Mouse (Mus musculus) brain, adult 2 months (tissue): ENCODE results near the gene AL731706.1.
"Not testable (repeated sequence)": the region's sequence is repeated elsewhere in the genome, so short reads cannot be mapped to it uniquely, and the experiment has no call there.

Experiments used
- DNase-seq: peaks from one replicate; pipeline ENCODE4 v3.0.0; 2011; ENCODE audit warnings: low read depth, low spot score

Gene AL731706.1

GRCm38 (mm10) chr2:136891068-136891950, at the start of gene AL731706.1, which contains the start of the genes Slx4ip and Mkks:
TSS of gene AL731706.1 (minus strand) at chr2:136891389.
TSS of gene Slx4ip (plus strand) at chr2:136891218.
TSS of gene Mkks (minus strand) at chr2:136891389.
- DNase-seq: peak; percentile 100

DNA sequence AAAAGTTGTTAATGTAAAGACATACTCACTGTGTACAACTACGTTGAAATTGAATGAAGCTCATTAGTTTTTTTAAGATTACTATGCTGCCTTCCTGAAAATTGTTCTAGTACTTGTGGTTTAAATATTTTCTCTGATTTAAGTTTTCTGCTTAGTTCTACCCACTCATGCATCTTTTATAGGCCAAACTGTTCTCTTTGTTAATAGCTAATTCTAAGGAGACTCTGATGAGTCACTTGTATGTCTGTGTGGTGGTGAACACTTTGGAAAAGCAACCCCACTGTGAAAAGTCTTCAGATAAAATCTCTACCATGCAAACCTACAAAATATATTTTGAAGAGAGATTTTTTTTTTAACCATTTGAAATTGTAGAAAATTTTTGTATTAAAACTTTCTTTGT, 47.1 kb upstream of the AL731706.1 start:
- DNase-seq: peak; percentile 57

GRCm38 (mm10) chr2:136936391-136937288, 45.5 kb upstream of the AL731706.1 start:
- DNase-seq: no peak

GRCm38 (mm10) chr2:136921003-136921408, 29.8 kb upstream of the AL731706.1 start:
- peak; percentile 80 for DNase-seq

- no peak for DNase-seq
These were observed 29.2 kb upstream of the AL731706.1 start for GRCm38 (mm10) chr2:136920257-136920993.

DNA sequence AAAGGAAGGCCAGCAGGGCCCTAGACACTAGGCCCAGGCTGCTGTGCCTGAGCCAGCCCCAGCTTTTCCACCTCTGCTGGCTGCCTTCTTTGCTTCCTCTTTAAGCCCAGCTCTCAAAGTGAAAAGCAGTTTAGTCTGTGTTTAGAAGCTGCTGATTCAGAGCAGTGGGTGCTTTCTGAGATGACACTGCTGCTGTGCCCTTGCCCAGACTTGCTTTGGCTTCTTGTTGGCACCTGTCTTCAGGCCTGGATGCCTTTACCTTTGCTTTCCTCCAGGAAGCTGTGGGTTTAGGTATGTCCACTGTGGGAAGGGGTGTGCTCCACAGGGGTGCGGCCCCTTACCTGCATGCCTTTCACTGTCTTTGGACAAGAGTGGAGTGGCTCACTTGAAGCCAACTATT, 28.2 kb upstream of the AL731706.1 start:
- DNase-seq: peak; percentile 50

GRCm38 (mm10) chr2:136914334-136914902, 23.2 kb upstream of the AL731706.1 start:
- peak; percentile 64 for DNase-seq

DNA sequence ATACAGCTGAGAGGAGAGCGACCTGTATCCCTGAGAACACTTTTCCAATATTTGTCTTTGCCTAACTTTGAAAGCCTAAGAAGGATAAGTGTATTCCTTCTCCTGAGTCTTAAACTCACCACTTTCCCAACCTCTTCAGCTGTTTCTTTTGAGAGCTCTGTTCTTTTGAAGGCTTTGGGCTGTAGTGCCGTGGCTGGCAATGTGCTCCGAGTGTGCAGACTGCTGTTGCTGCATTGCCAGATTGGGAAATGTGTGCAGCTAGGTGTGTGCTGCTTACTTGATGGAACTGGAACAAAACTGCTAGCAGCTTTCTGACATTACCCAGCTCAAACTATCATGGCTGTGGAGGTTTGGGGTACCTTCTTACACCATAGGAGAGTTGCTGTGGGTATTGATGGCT, 21.8 kb upstream of the AL731706.1 start:
- DNase-seq: no peak

- DNase-seq: no peak
These were observed 20.8 kb upstream of the AL731706.1 start for GRCm38 (mm10) chr2:136911958-136912411.

DNA sequence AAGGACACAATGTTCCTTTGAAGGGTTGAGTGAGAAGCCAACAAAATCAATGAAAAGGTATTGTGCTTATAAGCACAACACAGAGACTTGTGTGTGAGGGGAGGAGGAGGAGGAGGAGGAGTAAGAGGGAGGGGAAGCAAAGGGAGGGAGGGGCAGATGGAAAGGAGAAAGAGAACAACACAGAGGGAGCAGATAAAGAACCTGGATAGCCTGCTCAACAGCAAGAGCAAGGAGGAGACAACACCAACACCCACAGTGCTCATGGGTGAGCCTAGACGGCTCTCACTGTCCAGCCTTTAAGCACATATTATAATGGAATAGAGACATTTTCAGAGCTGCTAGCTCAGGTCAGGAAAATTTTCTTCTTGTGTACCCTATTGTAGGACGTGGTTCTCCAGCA, 18.1 kb upstream of the AL731706.1 start:
- no peak for DNase-seq

DNA sequence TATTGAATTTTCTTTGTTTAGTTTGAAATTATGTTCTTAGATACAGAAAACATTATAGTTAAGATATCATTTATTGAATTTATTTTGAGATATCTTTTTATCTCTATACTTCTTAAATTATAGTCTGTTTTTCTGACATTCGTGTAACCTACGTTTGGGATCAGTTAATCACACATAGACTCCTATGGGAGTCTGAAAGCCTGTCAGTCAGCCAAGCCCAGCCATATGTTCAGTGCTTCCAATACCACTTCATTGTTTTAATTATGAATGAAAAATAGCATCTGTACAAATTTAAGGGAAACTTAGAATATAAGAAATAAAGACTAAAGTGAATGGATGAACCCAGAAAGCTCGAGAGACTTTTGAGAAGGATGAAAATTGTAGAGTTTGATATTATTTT, 17.4 kb upstream of the AL731706.1 start:
- DNase-seq: no peak

DNA sequence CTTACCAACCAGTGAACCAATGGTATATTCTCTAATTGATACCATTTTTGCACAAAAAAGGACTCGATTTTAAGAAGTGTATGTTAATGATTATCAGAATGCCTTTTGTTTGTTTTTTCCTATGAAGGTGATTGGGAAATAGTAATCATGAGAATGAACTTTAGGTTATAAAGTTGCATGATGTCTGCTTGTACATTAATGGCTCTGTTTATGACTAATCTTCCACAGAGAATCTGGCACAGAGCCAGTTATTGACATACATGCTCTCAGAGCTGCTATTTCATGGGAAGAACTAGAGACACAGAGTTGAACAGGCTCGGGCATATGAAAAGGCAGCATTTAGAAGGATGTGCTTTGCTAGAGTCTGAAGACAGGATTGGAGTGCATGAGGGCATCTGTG, 4.9 kb upstream of the AL731706.1 start:
- no peak for DNase-seq

DNA sequence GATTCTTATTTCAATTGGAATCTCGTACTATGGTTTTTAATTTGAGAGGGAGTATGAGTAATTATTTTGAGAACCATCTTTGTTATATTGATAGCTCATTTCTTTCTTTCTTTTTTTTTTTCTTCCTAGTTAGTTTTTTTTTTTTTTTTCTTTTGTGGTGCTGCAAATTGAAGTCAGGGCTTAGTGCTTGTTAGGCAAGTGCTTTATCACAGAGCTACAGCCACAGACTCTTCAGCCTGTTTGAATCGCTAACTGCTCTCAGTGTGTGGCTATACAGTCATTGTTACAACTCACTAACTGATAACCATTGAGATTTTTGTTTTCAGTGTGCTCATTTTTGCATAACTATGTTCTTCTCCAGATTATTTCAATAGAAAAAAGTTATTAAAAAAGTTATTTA, 3.3 kb upstream of the AL731706.1 start:
- no peak for DNase-seq

DNA sequence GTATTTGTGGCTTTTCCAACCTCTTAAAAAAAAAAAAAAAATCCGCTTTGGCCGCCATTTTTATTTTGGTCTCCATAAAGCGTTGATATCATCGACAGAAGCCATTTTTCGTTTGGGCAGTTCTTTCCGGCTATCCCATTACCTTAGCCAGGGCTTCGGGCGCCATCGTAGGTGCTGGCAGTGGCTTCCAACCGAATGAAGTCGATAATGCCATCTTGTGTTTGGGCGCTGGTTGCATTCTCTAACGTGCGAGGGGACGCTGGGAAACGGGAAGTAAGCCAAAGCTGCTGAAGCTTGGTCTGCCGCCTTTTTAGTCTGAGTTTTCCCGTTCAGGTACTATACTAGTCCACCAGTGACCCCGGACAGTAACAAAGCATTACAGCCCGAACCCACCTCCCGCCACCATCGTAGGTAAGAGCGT, 772 bp upstream of the AL731706.1 start:
- peak; percentile 100 for DNase-seq

GRCm38 (mm10) chr2:136890716-136891067, 497 bp downstream of the AL731706.1 start:
- not testable (repeated sequence) for DNase-seq

DNA sequence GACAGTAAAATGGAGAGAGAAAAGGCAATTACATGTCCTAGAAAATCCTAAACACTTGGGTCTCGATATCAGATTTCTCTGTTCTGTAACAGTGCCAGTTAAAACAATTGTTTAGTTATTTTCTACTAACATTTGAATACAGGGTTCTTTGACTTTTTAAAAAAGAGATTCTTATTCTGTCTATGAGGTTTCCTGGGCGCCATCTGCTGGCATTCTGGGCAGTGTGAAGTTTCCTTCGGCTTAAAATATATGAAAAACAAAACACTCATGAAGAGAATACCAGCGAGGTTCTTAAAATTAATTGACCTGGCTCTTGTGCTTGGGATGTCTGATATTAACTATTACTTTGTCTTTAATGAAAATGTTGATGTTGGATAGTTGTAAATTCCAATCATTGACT, 4.3 kb downstream of the AL731706.1 start:
- peak; percentile 68 for DNase-seq

GRCm38 (mm10) chr2:136885579-136885978, 5.6 kb downstream of the AL731706.1 start, which contains the start of gene AL731706.2:
TSS of gene AL731706.2 (minus strand) at chr2:136885679.
- no peak for DNase-seq

DNA sequence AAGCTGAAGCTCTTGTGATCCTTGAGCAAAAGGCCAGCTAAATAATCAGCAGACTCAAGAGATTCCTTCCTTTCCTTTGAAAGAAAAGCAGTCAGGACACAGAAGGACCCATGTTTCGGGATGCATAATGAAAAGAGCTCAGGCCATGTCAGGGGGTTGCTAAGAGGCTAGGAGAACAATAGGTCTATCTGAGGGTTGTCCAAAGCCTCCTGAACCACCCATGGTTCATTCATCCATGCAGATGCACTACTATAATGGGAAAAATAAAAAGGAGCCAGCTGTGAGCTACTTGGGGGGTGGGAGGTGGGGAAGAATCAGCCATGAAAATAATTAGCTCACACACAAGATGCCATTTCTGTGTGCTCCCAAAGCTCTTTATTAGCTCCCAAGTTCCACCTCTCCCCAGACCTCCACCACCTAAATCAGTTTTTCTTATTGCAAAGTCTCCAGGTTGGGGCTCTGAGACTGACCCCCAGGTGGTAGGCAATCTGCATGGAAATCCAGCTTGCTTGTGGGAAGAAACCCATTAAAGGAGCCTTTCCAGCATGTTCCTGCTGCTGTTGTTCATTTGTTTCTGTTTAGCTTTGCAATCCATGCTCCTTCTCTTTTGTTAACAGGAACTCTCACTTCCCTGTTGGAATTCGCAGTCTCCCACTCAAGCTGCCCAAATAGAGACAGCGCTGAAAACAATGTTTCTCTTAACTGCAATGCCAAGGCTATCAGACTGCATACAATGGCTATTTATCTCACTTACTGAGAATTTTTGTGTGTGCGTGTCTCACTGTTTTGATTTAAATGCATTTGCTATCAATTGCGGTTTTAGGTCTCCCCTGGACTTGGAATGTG, 36.4 kb downstream of the AL731706.1 start:
- DNase-seq: peak; percentile 44

- DNase-seq: no peak
These were observed 40.8 kb downstream of the AL731706.1 start for GRCm38 (mm10) chr2:136850366-136850765.

DNA sequence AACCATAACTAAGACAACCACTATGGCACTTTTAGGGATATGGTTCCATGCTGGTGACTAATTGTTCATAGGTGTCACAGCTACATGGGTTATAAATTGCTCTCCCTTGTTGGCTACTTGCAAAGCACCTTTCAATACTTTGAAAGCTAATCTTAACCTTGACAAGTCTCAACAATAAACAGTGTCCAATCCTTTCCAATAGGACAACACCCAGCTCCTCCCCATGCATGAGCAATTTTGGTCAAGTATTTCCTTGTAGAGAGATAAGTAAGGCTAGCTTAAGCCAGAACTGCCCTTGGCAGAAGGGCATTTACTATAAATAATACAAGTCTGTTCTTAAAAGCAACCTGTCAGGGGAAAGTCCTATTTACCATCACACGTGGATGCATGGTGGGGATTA, 53.2 kb downstream of the AL731706.1 start:
- no peak for DNase-seq
